Mouse (Mus musculus): ENCODE results near the gene Kcp. TPM values are rescaled to one million over a fixed set of nuclear protein-coding genes. Genes with fewer than 3 reads are reported as not detected.

The Kcp gene
- polyA plus RNA-seq, 1 experiment from 2014 or later, result 10.9 TPM

DNA sequence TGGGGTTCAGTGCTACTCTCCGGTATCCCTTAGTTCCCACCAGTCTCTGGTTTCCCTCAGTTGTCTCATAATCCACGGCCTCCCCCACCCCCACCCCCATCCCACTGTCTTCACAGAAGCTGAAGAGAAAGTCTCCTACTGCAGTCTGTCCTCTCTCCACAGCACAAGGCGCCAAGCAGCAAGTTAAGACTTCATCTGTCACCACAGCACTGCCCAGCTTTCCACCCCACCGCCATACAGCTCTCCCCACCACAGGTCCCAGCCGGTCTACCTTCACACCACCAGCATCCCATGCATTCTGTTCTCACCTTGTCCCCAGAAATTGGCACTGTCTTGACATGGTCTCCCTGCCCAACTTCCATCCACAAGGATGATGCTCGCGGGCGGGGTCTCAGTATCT, 918 bp downstream of the Kcp start:
- no peak for ATAC-seq (replicated peaks; ENCODE audit: insufficient number of reproducible peaks, low FRiP score, low TSS enrichment)
- WGBS (ENCODE audit: insufficient replicate concordance), result 19% methylated on average over 8 of the region's 8 CpGs
- H3K36me3 ChIP-seq (ENCODE audit: control insufficient read depth, insufficient read depth, low read length), result no peaks in the 10 kb centered on the region
- no peak overlapping the region for H3K27ac ChIP-seq (ENCODE audit: low read depth, low read length)
- H3K27me3 ChIP-seq (ENCODE audit: control insufficient read depth, insufficient read depth, low read length), result 0 out of 2 replicates have a peak, but pooled peaks cover 2% of the 10 kb centered on the region
- H3K9me3 ChIP-seq (replicated peaks; ENCODE audit: control insufficient read depth, low read length), result no peaks in the 10 kb centered on the region
- H3K4me2 ChIP-seq, result peak overlapping the region; percentile 84
- H3K4me1 ChIP-seq (ENCODE audit: control insufficient read depth, insufficient read depth, low read length), result peaks cover 14% of the 10 kb centered on the region
- peak overlapping the region; percentile 67 for H3K4me3 ChIP-seq (ENCODE audit: low read depth, low read length)
- peak overlapping the region; percentile 77; the same call in 1 of the 2 replicates for H3K9ac ChIP-seq (ENCODE audit: low read depth, low read length)

DNA sequence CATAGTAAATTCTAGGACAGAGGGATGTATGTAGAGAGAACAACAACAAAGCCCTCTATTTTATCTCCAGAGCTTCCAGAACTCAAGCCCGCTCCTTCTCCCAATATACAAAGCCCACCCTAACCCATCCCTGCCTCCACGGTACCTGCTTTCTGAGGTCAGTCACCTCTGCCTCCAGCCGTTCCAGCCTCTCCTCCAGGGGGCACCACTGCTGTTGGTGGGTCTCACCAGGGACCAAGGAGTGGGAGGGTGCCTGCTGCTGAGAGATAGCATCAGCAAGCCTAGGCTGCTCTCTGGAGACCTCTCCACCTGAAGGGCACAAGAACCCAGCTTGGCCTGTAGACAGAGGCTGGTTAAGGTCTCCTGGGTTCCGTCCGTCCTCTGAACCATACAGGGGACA, 2.3 kb downstream of the Kcp start:
- no peak overlapping the region for H3K4me3 ChIP-seq (ENCODE audit: low read depth, low read length)
- 85% methylated on average over 5 of the region's 5 CpGs for WGBS (ENCODE audit: insufficient replicate concordance)
- H3K27ac ChIP-seq (ENCODE audit: low read depth, low read length), result no peak overlapping the region
- no peaks in the 10 kb centered on the region for H3K9me3 ChIP-seq (replicated peaks; ENCODE audit: control insufficient read depth, low read length)
- H3K4me2 ChIP-seq, result no peak overlapping the region
- no peak for ATAC-seq (replicated peaks; ENCODE audit: insufficient number of reproducible peaks, low FRiP score, low TSS enrichment)
- H3K36me3 ChIP-seq (ENCODE audit: control insufficient read depth, insufficient read depth, low read length), result no peaks in the 10 kb centered on the region
- H3K9ac ChIP-seq (ENCODE audit: low read depth, low read length), result no peak overlapping the region
- peaks cover 14% of the 10 kb centered on the region for H3K4me1 ChIP-seq (ENCODE audit: control insufficient read depth, insufficient read depth, low read length)
- 0 out of 2 replicates have a peak, but pooled peaks cover 2% of the 10 kb centered on the region for H3K27me3 ChIP-seq (ENCODE audit: control insufficient read depth, insufficient read depth, low read length)

DNA sequence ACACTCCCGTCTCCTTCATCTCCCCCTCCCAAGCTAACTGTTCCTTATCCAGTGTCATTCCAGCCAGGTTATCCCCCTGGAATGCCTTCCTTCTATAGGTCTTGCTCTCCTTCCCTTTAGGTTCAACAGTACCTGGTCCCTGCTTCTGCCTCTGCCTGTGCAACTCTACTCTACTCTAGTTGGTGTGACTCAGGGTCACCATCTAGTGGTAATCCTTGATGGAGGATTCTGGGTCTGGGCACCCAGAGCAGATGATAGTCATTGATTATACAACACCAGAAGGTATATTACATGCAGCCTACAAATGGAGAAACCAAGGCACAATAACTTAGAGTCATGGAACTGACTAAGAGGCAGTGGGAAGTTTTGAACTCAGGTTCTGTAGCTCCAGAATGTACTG, 6.2 kb downstream of the Kcp start:
- Histone ChIP-seq H3K36me3 (ENCODE audit: control insufficient read depth, insufficient read depth, low read length) (no peaks in the 10 kb centered on the region), H3K27me3 (ENCODE audit: control insufficient read depth, insufficient read depth, low read length) (peaks cover 15% of the 10 kb centered on the region), H3K4me2 (no peak overlapping the region), H3K9ac (ENCODE audit: low read depth, low read length) (no peak overlapping the region), H3K4me3 (ENCODE audit: low read depth, low read length) (no peak overlapping the region), H3K9me3 (replicated peaks; ENCODE audit: control insufficient read depth, low read length) (no peaks in the 10 kb centered on the region), H3K27ac (ENCODE audit: low read depth, low read length) (no peak overlapping the region), H3K4me1 (ENCODE audit: control insufficient read depth, insufficient read depth, low read length) (peaks cover 4% of the 10 kb centered on the region)
- WGBS (ENCODE audit: insufficient replicate concordance), result 78% methylated on average over 1 of the region's 1 CpGs
- ATAC-seq (replicated peaks; ENCODE audit: insufficient number of reproducible peaks, low FRiP score, low TSS enrichment), result no peak

DNA sequence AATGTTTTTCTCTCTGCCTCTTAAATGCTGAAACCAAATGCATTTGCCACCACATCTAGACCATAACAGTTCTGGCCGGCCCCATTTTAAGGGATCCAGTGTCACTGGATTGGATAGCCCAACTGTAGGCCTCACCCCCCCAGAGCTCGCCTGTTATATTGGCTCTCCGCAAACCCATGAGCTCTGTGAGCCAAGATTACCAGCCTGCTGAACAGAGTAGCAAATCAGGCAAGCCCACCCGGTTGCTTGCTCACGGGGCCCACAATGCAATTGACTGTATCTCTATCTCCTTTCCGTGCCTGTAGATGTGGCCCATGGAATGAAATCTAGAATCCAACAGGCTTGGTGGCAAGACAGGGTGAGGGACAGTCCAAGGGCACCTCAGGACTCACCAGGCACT, 6.9 kb downstream of the Kcp start:
- no peak overlapping the region for H3K9ac ChIP-seq (ENCODE audit: low read depth, low read length)
- H3K4me2 ChIP-seq, result no peak overlapping the region
- WGBS (ENCODE audit: insufficient replicate concordance), result 76% methylated on average over 6 of the region's 6 CpGs
- H3K4me1 ChIP-seq (ENCODE audit: control insufficient read depth, insufficient read depth, low read length), result no peaks in the 10 kb centered on the region
- H3K9me3 ChIP-seq (replicated peaks; ENCODE audit: control insufficient read depth, low read length), result no peaks in the 10 kb centered on the region
- H3K27ac ChIP-seq (ENCODE audit: low read depth, low read length), result no peak overlapping the region
- no peak for ATAC-seq (replicated peaks; ENCODE audit: insufficient number of reproducible peaks, low FRiP score, low TSS enrichment)
- H3K36me3 ChIP-seq (ENCODE audit: control insufficient read depth, insufficient read depth, low read length), result no peaks in the 10 kb centered on the region
- H3K4me3 ChIP-seq (ENCODE audit: low read depth, low read length), result no peak overlapping the region
- H3K27me3 ChIP-seq (ENCODE audit: control insufficient read depth, insufficient read depth, low read length), result peaks cover 23% of the 10 kb centered on the region

DNA sequence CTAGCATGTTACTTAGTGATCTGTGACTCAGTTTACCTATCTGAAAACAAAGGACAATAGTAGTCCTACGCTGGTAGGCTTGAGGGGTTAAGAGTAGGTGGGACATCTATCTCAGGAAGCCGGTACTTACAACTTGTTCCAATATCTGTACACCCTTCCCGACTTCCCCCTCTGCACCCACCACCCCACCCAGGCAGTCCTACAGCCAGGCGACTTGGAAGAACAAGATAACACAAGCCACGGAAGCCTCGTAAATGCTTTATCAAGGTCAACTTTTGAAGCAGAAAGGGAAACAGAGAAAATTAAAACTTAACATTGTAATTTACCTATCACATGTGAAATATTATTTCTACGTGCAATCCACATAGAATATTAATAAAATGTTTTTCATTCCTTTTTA, 7.6 kb downstream of the Kcp start:
- H3K36me3 ChIP-seq (ENCODE audit: control insufficient read depth, insufficient read depth, low read length), result no peaks in the 10 kb centered on the region
- no peak overlapping the region for H3K4me3 ChIP-seq (ENCODE audit: low read depth, low read length)
- no peak for ATAC-seq (replicated peaks; ENCODE audit: insufficient number of reproducible peaks, low FRiP score, low TSS enrichment)
- H3K4me1 ChIP-seq (ENCODE audit: control insufficient read depth, insufficient read depth, low read length), result no peaks in the 10 kb centered on the region
- no peak overlapping the region for H3K27ac ChIP-seq (ENCODE audit: low read depth, low read length)
- H3K9me3 ChIP-seq (replicated peaks; ENCODE audit: control insufficient read depth, low read length), result no peaks in the 10 kb centered on the region
- peaks cover 27% of the 10 kb centered on the region for H3K27me3 ChIP-seq (ENCODE audit: control insufficient read depth, insufficient read depth, low read length)
- H3K9ac ChIP-seq (ENCODE audit: low read depth, low read length), result no peak overlapping the region
- no peak overlapping the region for H3K4me2 ChIP-seq
- WGBS (ENCODE audit: insufficient replicate concordance), result 71% methylated on average over 7 of the region's 7 CpGs

DNA sequence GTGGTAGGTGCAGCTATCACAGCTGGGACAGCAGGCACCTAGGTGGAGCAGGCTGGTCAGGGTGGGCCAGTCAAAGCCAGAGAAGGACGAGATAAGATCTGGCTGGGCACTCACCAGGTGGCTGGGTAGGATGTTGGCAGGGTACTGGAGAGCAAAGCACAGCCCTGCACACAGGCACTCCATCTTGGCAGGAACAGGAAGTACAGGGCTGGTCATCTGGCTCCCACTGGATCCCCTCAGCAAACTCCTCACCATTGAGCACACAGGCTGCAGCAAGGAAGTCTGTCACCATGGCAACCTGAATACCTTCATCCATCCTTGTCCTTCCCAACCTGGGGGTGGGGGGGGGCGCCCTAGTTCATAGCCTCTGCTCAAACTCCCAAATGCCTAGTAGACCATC, 10.0 kb downstream of the Kcp start:
- H3K36me3 ChIP-seq (ENCODE audit: control insufficient read depth, insufficient read depth, low read length), result no peaks in the 10 kb centered on the region
- no peaks in the 10 kb centered on the region for H3K9me3 ChIP-seq (replicated peaks; ENCODE audit: control insufficient read depth, low read length)
- H3K27me3 ChIP-seq (ENCODE audit: control insufficient read depth, insufficient read depth, low read length), result peaks cover 27% of the 10 kb centered on the region
- 34% methylated on average over 2 of the region's 2 CpGs for WGBS (ENCODE audit: insufficient replicate concordance)
- H3K9ac ChIP-seq (ENCODE audit: low read depth, low read length), result no peak overlapping the region
- H3K4me1 ChIP-seq (ENCODE audit: control insufficient read depth, insufficient read depth, low read length), result no peaks in the 10 kb centered on the region
- ATAC-seq (replicated peaks; ENCODE audit: insufficient number of reproducible peaks, low FRiP score, low TSS enrichment), result no peak
- no peak overlapping the region for H3K4me2 ChIP-seq
- no peak overlapping the region for H3K4me3 ChIP-seq (ENCODE audit: low read depth, low read length)
- H3K27ac ChIP-seq (ENCODE audit: low read depth, low read length), result no peak overlapping the region

DNA sequence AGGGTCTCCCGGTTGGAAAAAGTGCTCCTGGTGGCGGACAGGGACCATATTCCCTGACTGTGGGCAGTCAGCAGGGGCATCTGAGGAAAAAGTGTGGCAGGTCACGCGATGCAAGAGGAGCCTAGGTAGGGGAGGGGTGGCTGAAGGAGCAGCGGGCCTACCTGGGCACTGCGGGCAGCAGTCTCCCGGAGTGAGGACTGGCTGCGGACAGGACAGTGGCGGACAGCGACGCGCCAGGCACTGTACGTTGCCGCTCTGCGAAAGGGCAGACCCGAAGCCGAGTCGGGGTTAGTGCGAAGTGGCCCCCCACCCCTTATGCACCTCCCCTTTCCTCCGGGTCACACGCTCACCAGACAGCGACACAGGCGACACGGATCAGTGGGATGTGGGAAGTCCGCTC, 11.5 kb downstream of the Kcp start:
- H3K36me3 ChIP-seq (ENCODE audit: control insufficient read depth, insufficient read depth, low read length), result no peaks in the 10 kb centered on the region

DNA sequence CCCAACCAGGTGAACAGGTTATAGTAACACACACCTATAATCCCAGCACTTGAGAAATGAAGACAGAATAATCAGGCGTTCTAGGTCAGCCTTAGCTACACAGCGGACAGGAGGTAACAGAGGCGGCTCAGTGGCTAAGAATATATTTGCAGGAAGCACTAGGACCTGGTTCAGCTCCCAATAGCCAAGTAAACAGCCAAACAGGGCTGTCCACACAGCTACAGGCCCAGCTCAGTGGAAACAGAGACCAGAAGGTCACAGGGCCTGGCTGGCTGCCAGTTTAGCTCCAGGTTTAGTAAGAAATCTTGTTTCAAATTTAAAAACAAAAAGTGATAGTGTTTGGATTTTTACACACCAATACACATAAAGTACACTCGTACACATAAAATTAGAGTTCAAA, 13.7 kb downstream of the Kcp start:
- no peaks in the 10 kb centered on the region for H3K9me3 ChIP-seq (replicated peaks; ENCODE audit: control insufficient read depth, low read length)
- H3K4me1 ChIP-seq (ENCODE audit: control insufficient read depth, insufficient read depth, low read length), result no peaks in the 10 kb centered on the region
- 79% methylated on average over 4 of the region's 4 CpGs for WGBS (ENCODE audit: insufficient replicate concordance)
- no peak overlapping the region for H3K4me2 ChIP-seq
- H3K27me3 ChIP-seq (ENCODE audit: control insufficient read depth, insufficient read depth, low read length), result peaks cover 27% of the 10 kb centered on the region
- no peak overlapping the region for H3K9ac ChIP-seq (ENCODE audit: low read depth, low read length)
- no peak for ATAC-seq (replicated peaks; ENCODE audit: insufficient number of reproducible peaks, low FRiP score, low TSS enrichment)
- H3K4me3 ChIP-seq (ENCODE audit: low read depth, low read length), result no peak overlapping the region
- H3K27ac ChIP-seq (ENCODE audit: low read depth, low read length), result no peak overlapping the region
- 0 out of 2 replicates have a peak, but pooled peaks cover 3% of the 10 kb centered on the region for H3K36me3 ChIP-seq (ENCODE audit: control insufficient read depth, insufficient read depth, low read length)

More for the DNA sequence above, 11.5 kb downstream of the Kcp start:
- peaks cover 27% of the 10 kb centered on the region for H3K27me3 ChIP-seq (ENCODE audit: control insufficient read depth, insufficient read depth, low read length)
- 0 out of 2 replicates have a peak overlapping the region, but pooled peaks have one; percentile 3 for H3K4me3 ChIP-seq (ENCODE audit: low read depth, low read length)
- H3K4me2 ChIP-seq, result peak overlapping the region; percentile 35; the same call in 1 of the 2 replicates
- no peak overlapping the region for H3K9ac ChIP-seq (ENCODE audit: low read depth, low read length)
- H3K9me3 ChIP-seq (replicated peaks; ENCODE audit: control insufficient read depth, low read length), result no peaks in the 10 kb centered on the region
- no peak overlapping the region for H3K27ac ChIP-seq (ENCODE audit: low read depth, low read length)
- 16% methylated on average over 25 of the region's 25 CpGs for WGBS (ENCODE audit: insufficient replicate concordance)
- ATAC-seq (replicated peaks; ENCODE audit: insufficient number of reproducible peaks, low FRiP score, low TSS enrichment), result 0 out of 2 replicates have a peak, but pooled peaks have one; percentile 29
- H3K4me1 ChIP-seq (ENCODE audit: control insufficient read depth, insufficient read depth, low read length), result no peaks in the 10 kb centered on the region

DNA sequence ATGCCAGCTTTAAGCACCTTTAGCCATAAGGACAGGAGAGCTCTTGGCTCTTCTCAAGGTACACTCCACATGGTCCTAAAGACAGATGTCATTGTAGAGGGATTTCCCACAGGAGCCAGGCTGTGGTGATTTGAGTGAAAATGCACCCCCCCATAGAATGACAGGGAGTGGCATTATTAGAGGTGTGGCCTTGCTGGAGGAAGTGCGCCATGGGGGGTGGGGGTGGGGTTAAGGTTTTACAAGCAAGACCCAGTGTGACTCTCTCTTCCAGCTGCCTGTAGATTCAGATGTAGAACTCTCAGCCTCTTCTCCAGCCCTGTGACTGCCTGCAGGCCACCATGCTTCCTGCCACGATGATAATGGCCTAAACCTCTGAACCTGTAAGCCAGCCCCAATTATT, 21.8 kb downstream of the Kcp start:
- WGBS (ENCODE audit: insufficient replicate concordance), result 53% methylated on average over 2 of the region's 2 CpGs
- H3K4me3 ChIP-seq (ENCODE audit: low read depth, low read length), result no peak overlapping the region
- H3K4me2 ChIP-seq, result no peak overlapping the region
- no peak overlapping the region for H3K9ac ChIP-seq (ENCODE audit: low read depth, low read length)
- no peak overlapping the region for H3K27ac ChIP-seq (ENCODE audit: low read depth, low read length)
- no peaks in the 10 kb centered on the region; the same call in 1 of the 2 replicates for H3K4me1 ChIP-seq (ENCODE audit: control insufficient read depth, insufficient read depth, low read length)
- H3K27me3 ChIP-seq (ENCODE audit: control insufficient read depth, insufficient read depth, low read length), result 0 out of 2 replicates have a peak, but pooled peaks cover 3% of the 10 kb centered on the region
- 0 out of 2 replicates have a peak, but pooled peaks cover 3% of the 10 kb centered on the region for H3K36me3 ChIP-seq (ENCODE audit: control insufficient read depth, insufficient read depth, low read length)
- no peak for ATAC-seq (replicated peaks; ENCODE audit: insufficient number of reproducible peaks, low FRiP score, low TSS enrichment)
- no peaks in the 10 kb centered on the region for H3K9me3 ChIP-seq (replicated peaks; ENCODE audit: control insufficient read depth, low read length)

Measured in heart, embryonic 11.5 days (tissue).